Mouse (Mus musculus) urinary bladder, postnatal 10 days (tissue): ENCODE data around the gene Arcn1.
A peak's percentile ranks its signal among the peaks of the same experiment; 100 is the strongest.

Experiments
- DNase-seq: peaks from one replicate; pipeline ENCODE4 v3.0.0; 2022; ENCODE audit warnings: low spot score

Arcn1 gene

GRCm38 (mm10) chr9:44740663-44741192 lies 26.9 kb downstream of the Arcn1 start:
- DNase-seq = no peak

DNA sequence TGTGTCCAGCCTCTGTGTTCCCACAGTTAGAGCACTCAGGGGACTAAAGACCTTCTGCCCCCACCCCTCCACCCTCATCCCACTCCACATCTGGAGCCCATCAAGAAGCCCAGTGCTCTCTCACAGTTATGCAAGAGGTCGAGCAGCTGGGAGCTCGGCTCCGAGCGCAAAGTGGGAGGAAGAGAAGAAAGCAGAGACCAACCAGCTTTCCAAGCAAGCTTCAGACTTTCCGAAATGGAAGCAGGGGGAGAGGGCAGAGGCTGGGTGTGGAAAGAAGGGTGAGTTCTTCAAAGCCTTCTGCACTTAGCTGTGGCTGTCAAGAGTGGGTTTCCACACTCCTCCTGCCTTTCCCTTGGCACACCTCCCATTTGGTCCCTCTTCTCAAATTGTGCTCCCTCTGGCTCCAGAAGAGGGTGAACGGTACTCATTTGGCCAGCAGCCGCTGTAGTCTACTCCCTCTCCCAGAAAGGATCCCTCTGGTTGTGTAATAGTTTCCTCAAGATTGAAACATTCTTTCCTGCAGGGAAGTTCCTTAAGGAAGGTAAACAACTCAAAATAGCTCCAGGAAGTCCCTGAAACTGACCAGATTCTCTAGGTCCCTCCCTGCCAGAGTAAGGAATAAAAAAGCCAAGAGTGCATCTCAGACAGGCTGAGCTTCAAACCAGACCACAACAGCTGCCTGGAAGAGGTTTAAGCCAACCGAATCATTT lies 30.2 kb downstream of the Arcn1 start:
- DNase-seq = no peak

DNA sequence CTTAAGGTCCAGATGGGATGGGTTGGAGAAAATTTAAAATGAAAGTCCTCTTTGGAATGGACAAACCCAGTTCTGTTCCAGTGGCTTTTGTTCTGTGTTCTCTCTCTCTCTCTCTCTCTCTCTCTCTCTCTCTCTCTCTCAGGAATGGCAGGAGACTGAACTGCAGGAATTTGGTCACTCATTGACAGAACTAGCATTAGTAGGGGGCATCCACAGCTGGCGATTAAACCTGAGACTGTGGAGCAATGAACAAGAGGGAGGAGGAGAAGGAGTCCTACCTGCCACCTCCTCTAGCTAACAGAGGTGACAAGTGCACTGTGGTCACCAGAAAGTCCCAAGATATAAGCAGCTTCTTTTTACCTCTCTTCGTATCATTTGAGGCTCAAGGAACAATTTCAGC lies 31.3 kb downstream of the Arcn1 start:
- no peak for DNase-seq

GRCm38 (mm10) chr9:44735886-44736285 lies 31.8 kb downstream of the Arcn1 start:
- no peak for DNase-seq

GRCm38 (mm10) chr9:44734524-44735494 lies 32.8 kb downstream of the Arcn1 start, which contains the start of gene Phldb1:
Phldb1 (minus strand) TSS chr9:44735198.
- no peak for DNase-seq

DNA sequence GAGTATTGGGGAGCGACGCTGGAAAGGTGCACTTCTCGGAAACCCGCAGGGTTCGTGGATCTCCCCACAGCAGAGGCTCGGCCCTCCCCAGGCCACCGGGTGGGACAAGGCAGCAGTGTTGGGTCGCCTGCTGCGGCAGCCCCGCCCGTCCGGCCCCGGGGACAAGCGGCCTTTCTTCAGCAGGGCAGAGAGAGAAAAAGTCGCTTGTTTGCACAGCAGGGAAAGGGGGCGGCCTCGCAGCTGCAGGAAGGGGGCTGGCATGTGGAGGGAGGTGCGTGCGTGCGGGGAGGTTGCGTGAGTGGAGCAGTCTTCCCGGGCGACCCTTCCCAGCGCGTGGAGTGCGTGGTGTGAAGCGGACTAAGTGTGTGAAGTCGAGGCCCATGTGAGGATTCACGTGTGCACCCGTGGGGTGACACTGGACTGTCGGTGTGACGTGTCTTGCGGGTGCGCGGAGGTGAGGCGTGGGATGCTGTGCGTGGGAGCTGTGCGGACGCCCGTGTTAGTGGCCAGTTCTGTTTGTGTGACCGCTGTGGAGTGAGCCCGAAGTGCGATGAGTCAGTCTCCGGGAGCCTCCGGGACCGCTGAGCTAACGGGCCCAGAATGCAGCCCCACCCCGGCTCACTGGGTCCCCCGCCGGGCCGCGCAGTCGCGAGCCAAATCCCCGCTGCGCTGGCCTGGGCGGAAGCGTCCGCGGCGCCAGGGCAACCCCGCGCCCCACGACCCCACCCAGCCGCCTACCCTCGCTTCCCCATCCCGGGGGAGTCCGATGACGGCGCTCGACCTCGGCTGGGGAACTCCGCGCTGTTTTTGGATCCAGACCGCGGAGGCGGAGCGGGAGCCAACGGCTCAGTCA lies 33.7 kb downstream of the Arcn1 start:
- no peak for DNase-seq

DNA sequence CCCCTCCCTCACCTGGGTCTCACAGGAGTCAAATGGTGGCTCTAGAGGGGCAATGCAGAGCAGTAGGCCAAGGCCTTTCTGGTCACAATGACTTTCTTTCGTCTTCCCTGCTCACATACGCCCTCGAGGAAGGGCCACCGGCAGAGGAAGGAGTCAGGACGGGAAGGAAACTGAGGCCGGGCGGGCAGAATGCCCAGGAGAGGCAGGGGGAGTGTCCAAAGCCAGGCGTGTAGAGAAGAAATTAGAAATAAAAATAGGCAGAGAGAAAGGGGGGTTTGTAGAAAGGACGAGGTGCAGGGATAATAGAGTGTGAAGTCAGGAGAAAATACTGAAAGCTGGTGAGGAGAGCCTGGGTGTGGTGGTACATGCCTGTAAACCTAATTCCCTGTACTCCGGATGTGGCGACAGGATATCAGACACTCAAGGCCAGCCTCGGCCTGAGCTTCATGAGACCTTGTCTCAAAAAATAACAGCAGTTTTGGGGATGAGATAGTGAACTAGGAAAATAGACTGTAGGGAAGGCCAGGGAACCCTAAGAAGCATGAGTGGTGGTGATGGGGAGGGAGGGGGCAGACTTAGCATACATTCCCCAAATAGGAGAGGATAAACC lies 34.6 kb downstream of the Arcn1 start:
- DNase-seq = no peak

- no peak for DNase-seq
Observed at GRCm38 (mm10) chr9:44732130-44732549, 35.5 kb downstream of the Arcn1 start.

GRCm38 (mm10) chr9:44727441-44727840 lies 40.2 kb downstream of the Arcn1 start:
- no peak for DNase-seq

- no peak for DNase-seq
Observed at GRCm38 (mm10) chr9:44726431-44727146, 41.1 kb downstream of the Arcn1 start.

DNA sequence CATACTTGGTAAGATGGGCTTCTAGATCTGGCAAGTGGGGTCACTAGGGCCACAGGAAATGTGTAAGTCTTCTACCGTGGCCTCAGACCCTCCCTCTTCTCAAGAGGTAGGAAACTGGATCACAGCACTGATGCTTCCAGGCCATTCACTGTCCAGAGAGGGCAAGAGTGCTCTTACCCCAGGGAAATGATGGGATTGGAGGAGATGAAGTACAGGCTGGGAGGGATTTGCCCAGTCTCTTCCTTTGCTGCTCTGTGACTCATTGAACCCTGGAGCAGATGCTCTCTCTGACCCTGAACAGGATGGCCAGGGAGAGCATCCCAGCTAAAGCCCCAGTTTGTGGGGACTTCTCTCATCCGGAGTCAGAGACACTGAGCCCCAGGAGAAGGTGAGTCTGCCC lies 43.0 kb downstream of the Arcn1 start:
- DNase-seq = no peak

- DNase-seq = no peak
Observed at GRCm38 (mm10) chr9:44724223-44724622, 43.4 kb downstream of the Arcn1 start.

DNA sequence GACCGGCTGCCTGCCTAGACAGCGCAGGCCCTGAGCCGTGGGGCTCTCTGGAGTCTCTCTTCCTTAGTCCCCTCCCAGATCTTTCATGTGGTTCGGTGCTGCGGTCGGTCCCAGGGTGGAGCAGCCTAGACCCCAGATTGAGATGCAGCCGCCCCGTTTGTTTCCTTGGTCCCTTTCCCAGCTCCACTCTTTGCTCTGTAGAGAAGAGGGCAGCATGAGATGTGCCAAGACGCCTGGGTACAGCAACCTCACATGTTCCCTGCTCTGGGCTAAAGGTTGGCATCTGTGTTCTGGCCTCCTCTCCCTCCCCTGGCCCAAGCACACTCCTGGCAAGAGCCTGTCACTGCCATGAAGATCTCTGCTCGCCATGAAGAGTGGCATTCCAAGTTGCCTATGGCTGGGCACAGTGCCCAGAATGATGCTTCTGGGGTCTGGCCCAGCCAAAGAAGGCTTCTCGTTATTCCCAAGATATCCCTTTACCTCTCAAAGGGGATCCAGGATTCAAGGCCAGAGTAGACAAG lies 44.1 kb downstream of the Arcn1 start:
- DNase-seq = no peak

GRCm38 (mm10) chr9:44723008-44723407 lies 44.6 kb downstream of the Arcn1 start:
- no peak for DNase-seq

DNA sequence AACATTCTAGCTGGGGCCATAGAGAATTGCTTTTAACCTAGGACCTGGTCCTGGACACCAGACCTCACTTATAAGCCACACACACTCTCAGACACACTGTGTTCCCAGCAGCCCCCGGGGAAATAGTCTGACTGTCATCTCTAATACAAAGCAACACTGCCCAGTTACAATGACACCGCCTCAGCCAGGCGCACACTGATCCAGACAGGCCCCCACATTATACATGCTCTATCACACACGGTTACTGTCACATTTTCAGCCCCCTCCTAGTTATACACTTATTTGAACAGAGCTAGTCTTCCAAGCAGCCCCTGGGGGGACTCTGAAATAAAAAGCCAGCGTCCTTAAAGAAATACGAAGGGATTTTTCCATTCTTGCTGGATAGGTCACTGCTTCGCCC lies 45.1 kb downstream of the Arcn1 start:
- DNase-seq = no peak

DNA sequence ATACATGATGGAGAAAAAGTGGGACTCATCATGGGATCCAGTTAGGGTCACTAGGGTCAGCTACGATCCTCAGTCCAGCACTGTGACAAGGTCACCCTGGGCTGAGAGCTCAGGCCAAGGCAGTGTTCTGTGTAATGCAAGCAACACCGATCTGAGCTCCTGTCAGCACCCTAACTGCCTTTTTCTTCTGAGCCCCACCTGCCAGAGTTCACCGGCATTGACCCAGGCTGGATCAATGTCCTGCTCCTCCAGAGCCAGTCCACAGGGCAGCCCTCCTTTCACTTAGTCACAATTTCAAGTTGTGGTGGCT lies 45.8 kb downstream of the Arcn1 start:
- no peak for DNase-seq

GRCm38 (mm10) chr9:44721154-44721876 lies 46.3 kb downstream of the Arcn1 start:
- peak; percentile 67 for DNase-seq

- no peak for DNase-seq
Observed at GRCm38 (mm10) chr9:44720358-44721153, 47.1 kb downstream of the Arcn1 start.
